Mouse (Mus musculus): ENCODE measurements at regions not wholly inside any gene's neighbourhood (a gene's known extent, or its start where the extent isn't known, plus 50 kb on each side); places are given as distances from the start of the nearest gene placed in this dataset.

GRCm38 (mm10) chr13:42358588-42358987 is 57.3 kb downstream of the Edn1 start:
- no peak for DNase-seq

GRCm38 (mm10) chr13:42367655-42368554 is 66.6 kb downstream of the Edn1 start:
- DNase-seq, result no peak

GRCm38 (mm10) chr13:42369826-42370225 is 68.5 kb downstream of the Edn1 start:
- DNase-seq, result no peak

DNA sequence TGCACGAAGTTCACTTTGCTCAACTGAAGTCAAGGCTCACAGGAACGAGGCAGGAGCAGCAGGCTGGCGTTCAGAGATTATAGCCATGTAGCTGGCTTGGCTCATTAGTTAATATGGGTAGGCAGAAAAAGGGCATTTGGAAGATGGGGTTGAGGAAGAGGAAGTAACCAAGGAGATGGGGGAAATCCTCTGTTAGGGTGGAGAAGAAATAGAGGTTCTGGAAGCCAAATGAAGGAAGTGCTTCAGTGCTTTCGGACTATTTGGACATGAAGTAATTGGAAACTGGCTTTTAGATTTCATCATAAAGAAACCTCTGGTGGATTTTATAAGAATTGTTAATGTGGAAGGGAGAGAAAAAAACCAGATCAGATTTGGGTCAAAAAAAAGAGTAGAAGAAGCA is 70.9 kb downstream of the Edn1 start:
- DNase-seq, result no peak

GRCm38 (mm10) chr13:42374181-42374596 is 72.9 kb downstream of the Edn1 start:
- DNase-seq, result no peak

GRCm38 (mm10) chr13:42379675-42380074 is 78.4 kb downstream of the Edn1 start:
- no peak for DNase-seq

DNA sequence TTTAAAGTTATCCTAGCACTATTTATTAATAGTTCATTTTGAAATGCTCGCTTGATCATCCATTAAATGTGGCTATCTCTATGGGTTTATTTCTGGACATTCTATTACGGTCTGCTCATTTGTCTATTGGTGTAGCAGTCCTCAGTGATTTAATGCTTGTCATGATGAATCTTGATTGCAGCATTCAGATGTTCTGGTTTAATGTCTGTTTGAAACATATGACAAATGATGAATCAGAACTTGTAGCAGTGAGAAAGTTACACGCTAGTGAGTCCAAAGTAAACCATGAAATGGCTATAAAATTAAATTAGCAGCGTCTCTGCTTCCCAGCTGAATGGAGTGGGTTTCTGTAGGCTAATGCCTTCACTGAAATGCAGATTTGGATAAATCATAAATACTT is 81.8 kb downstream of the Edn1 start:
- DNase-seq, result no peak

DNA sequence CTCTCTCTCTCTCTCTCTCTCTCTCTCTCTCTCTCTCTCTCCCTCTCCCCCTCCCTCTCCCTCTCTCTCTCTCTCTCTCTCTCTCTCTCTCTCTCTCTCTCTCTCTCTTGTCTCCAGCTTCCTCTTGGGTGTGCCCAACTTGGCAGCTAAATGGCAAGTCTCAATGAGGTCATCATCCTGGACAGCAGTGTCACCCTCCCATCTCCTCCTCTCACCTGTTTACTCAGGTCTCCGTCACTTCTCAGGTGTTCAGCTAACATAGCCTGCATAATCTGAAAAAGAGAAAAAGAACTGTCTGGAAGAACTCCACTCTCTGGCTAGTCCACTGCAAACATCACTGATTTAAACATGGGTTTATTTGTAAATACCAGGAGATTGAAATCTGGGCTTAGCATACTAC is 89.1 kb downstream of the Edn1 start:
- no peak for DNase-seq

DNA sequence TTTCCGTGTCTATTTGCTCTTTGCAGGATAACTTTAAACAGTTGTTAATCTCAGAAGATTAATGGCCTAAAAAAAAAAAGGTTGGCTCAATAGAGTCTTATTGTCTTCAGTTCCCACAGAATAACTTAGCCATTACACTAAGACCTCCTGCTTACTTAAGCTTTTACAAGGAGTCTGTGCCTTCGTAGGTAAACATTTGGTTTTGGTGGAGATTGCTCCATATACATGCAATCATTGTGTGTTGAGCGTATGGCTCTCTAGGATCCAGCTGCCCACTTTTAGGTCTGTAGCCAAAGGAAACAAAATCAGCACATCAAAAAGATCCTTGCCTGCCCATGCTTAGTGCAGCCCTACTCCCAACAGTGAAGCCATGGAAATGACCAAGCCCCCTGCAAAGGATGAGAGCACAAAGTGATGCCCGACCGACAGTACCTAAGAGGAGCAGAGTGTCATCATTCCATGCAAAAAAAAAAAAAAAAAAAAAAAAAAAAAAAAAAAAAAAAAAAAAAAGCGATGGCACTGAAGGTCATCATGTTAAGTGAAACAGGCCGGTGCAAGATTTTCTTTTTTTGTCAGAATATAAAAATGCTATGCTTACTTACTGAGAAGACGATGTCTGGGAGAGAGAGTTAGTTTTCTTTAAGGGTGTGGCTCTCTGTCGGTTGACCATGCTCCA is 90.2 kb downstream of the Edn1 start:
- no peak for DNase-seq

GRCm38 (mm10) chr13:42392701-42393100 is 91.4 kb downstream of the Edn1 start:
- DNase-seq, result no peak

GRCm38 (mm10) chr13:42394572-42394971 is 93.3 kb downstream of the Edn1 start:
- no peak for DNase-seq

DNA sequence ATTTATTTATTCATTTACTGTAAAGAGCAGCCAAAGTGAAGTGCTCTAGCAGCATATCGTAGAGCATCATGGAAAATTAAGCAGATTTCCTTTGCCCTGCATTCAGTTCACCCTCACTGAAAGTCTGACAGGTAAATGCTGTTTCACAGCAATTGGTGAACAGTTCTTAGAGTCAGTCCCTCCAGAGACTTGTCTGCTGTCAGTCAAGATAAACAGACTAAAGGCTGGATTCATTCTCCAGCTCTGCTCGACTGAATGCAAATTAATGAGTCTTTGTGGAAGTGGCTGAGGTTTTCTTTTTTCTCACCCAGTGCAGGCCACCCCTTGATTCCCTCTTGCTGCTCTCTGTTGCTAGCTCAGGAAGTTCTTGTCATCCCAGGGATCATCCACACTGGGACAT is 100.2 kb downstream of the Edn1 start:
- no peak for DNase-seq

DNA sequence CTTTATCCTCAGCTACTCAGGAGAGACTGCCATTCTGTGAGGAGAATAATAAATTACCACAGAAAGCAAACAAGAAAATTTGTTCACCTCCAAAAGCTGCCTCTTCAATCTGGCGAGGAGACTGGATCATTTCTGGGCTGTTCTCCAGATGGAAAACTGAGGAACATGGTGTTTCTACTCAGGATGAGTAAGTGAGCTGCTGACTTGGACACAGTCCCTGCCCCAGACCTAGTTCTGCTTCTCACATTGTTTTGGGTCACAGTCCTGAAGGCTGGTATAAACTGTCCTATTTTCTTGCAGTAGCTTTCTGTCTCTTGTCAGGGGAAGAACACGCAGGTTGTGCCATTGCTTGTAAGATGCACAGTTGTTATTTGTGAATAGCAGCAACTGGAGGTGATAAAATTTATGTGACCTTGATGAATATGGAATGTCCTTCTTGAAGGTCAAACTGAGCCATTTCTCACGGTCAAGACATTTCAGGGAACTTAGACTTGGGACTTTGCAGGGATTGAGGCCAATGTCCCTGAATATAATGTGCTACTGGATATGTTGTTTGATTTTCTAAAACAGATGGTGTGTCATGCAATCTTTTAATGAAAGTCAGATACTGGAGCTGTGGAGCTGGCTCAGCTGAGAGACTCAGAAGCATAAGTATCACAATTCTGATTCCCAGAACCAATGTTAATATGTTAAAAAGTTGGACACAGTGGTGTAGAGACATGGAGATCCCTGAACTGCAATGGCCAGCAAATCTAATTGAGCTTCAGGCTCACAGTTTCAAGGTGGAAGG is 102.2 kb downstream of the Edn1 start:
- no peak for DNase-seq

DNA sequence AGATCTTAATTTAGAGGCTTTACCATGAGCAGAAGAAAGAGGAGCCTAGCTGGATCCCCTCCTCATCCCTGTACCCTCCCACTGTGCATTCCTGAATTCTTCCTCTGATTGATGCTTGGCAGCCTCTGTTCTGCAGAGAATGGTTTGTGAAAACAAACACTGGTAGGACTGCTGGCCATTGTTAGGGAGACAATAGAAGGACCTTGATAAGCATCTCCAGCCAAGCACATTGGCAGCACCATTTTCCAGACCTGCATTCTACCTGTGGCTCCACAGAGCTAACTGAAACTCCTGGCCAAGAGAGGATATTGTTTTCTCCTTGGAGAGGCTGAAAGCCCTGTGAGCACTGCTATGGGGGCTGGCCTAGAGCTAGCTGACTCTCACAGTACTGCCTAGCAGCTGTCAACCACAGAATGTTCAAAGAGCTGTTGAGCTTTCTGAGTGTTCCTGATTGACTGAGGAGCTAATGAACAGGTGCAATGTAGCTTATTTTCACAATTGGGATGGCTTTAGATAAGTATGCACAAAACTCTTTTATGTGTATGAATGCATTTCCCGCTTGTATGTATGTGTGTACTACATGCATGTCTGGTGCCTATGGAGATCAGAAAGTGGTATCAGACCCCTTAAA is 111.5 kb downstream of the Edn1 start:
- no peak for DNase-seq

DNA sequence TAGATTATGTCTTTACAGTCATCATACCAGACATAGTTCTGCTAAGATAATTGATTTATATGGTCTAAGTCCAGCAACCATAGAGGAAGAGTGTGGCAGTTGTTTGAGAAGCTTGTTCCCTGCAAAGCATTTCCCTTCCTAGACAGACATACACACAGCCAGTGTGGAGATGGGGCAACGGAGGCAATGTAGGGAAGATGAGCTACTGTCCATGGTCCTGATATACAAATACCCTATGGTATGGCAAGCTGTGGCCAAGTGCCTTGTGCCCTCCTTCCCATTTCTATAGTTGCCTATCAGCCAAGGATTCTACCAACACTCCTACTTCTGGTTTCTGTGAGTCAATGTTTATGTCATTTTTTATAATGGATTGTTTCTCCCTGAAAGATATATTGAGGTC is 145.6 kb downstream of the Edn1 start:
- DNase-seq, result no peak

DNA sequence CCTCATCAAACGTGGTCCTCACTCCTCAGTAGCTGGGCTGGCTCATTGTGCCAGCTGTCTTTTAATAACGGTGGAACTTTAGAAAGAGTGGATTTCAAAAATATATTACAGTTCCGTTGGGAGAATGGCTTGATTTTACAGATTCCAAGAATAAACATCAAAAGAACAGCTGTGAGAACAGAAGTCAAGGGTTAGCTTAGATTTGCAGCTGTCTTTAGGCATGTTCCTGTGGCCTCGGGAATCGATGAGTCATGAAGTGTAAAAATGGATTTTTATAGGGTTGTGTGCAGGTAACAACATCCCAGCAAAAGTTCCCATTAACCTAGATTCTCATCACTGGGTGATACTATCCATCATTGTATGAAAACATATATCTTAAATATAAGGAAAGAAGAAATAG is 152.4 kb downstream of the Edn1 start:
- DNase-seq, result no peak

DNA sequence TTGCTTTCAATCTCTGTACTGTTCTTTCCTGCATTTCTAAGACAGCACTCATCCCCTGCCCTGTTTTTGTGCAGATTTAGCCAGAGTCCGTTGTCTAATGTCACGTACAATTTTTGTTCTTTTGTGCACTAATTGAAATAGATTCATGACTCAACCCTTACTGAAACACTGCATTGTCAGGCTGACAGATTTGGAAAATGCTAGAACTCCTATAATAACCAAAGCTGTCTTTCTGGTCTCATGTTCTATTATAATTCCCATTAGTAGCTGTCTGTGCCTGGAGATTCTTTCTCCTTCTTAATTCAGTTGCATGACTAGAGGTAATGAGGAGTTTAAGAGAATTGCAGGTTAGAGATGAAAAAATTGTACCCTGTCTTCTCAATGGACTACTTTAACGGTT is 158.6 kb downstream of the Edn1 start:
- DNase-seq, result no peak

DNA sequence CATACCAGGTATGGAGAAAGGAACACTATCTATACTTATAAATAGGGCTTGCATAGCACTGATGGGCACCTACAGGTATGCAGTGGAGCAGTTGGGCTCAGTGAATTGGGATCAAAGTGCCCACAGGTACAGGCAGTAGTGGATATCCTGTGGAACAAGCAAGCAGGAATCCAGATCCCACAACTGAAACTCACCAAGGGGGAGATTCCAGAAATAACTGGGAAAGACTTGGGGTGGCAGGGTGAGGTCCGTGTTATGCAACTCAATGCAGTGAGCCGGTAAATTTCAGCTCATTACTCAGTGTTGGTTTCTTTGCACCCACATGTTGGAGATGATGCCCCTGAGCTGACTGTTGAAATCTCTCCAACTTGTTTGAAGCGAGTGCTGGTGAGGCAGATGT is 177.5 kb downstream of the Edn1 start:
- DNase-seq, result no peak

- no peak for DNase-seq
These were observed 189.3 kb upstream of the Phactr1 start for GRCm38 (mm10) chr13:42490956-42491680.

DNA sequence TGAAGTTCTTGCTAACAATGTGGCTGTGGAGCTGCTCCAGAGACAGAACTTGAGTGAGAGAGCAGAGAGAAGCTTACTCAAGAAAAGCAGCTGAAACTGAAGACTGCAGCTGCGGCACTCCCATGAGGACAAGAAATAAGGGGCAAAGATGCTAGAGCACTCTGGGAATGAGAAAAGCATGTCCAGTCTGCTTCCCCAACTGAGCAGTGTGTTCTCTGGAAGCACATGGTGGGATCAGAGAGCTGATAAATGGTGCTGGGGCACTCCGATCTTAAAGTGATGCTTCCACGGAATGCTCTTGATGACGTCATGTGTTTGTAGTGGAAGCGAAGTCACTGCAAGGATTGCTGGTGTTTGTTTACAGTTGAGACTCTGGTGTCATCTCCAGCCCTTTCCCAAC is 186.1 kb upstream of the Phactr1 start:
- DNase-seq, result no peak

GRCm38 (mm10) chr13:42498351-42498750 is 182.1 kb upstream of the Phactr1 start:
- DNase-seq, result no peak

GRCm38 (mm10) chr13:42507535-42507934 is 172.9 kb upstream of the Phactr1 start:
- no peak for DNase-seq

Measured in right cerebral cortex, postnatal 4 days (tissue).